Mouse (Mus musculus): ENCODE measurements around the gene Jmy. TPM values are rescaled to one million over a fixed set of nuclear protein-coding genes. Genes with fewer than 3 reads are reported as not detected.
"Not testable (repeated sequence)": the region's sequence is repeated elsewhere in the genome, so short reads cannot be mapped to it uniquely, and the experiment has no call there.

Gene Jmy
- 4.7 and 6.0 TPM in 2 replicates for polyA plus RNA-seq (2015; fragmentation: Nextera tagmentation; extraction: Ambion mirVana)

- DNase-seq (ENCODE audit: low spot score): peak; percentile 85
These were observed at the start of gene Jmy for GRCm38 (mm10) chr13:93499167-93499972. Gene Jmy (minus strand): TSS chr13:93499808.

GRCm38 (mm10) chr13:93547641-93548040, 48.0 kb upstream of the Jmy start:
- DNase-seq (ENCODE audit: low spot score): no peak

GRCm38 (mm10) chr13:93546011-93546410, 46.4 kb upstream of the Jmy start:
- peak; percentile 40 for DNase-seq (ENCODE audit: low spot score)

GRCm38 (mm10) chr13:93544274-93544673, 44.7 kb upstream of the Jmy start:
- DNase-seq (ENCODE audit: low spot score): no peak

GRCm38 (mm10) chr13:93539311-93539710, 39.7 kb upstream of the Jmy start:
- DNase-seq (ENCODE audit: low spot score): no peak

- no peak for DNase-seq (ENCODE audit: low spot score)
These were observed 19.2 kb upstream of the Jmy start for GRCm38 (mm10) chr13:93518753-93519319.

GRCm38 (mm10) chr13:93517223-93517622, 17.6 kb upstream of the Jmy start:
- DNase-seq (ENCODE audit: low spot score): no peak

- DNase-seq (ENCODE audit: low spot score): no peak
These were observed 14.6 kb upstream of the Jmy start for GRCm38 (mm10) chr13:93514000-93514795.

GRCm38 (mm10) chr13:93510447-93511180, 11.0 kb upstream of the Jmy start:
- DNase-seq (ENCODE audit: low spot score): no peak

- not testable (repeated sequence) for DNase-seq (ENCODE audit: low spot score)
These were observed 7.3 kb upstream of the Jmy start for GRCm38 (mm10) chr13:93506920-93507319.

GRCm38 (mm10) chr13:93501724-93502123, 2.1 kb upstream of the Jmy start:
- DNase-seq (ENCODE audit: low spot score): no peak

- DNase-seq (ENCODE audit: low spot score): no peak
These were observed 495 bp upstream of the Jmy start for GRCm38 (mm10) chr13:93499973-93500633.

- peak; percentile 41 for DNase-seq (ENCODE audit: low spot score)
These were observed 1.1 kb downstream of the Jmy start for GRCm38 (mm10) chr13:93498211-93499166.

- peak; percentile 3 for DNase-seq (ENCODE audit: low spot score)
These were observed 2.6 kb downstream of the Jmy start for GRCm38 (mm10) chr13:93496977-93497376.

- no peak for DNase-seq (ENCODE audit: low spot score)
These were observed 11.1 kb downstream of the Jmy start for GRCm38 (mm10) chr13:93488510-93488909.

GRCm38 (mm10) chr13:93487734-93488133, 11.9 kb downstream of the Jmy start:
- no peak for DNase-seq (ENCODE audit: low spot score)

GRCm38 (mm10) chr13:93484276-93484675, 15.3 kb downstream of the Jmy start:
- DNase-seq (ENCODE audit: low spot score): no peak

- DNase-seq (ENCODE audit: low spot score): no peak
These were observed 18.5 kb downstream of the Jmy start for GRCm38 (mm10) chr13:93481110-93481509.

- no peak for DNase-seq (ENCODE audit: low spot score)
These were observed 21.3 kb downstream of the Jmy start for GRCm38 (mm10) chr13:93478344-93478743.

- no peak for DNase-seq (ENCODE audit: low spot score)
These were observed 31.3 kb downstream of the Jmy start for GRCm38 (mm10) chr13:93468355-93468754.

All from thymus, postnatal 0 days (tissue).